Mouse (Mus musculus): ENCODE data around the gene Bap1. TPM values are rescaled to one million over a fixed set of nuclear protein-coding genes. Genes with fewer than 3 reads are reported as not detected.

Bap1 gene
- total and polyA plus RNA-seq, 2 experiments from 2014 or later = 115 to 136 TPM

DNA sequence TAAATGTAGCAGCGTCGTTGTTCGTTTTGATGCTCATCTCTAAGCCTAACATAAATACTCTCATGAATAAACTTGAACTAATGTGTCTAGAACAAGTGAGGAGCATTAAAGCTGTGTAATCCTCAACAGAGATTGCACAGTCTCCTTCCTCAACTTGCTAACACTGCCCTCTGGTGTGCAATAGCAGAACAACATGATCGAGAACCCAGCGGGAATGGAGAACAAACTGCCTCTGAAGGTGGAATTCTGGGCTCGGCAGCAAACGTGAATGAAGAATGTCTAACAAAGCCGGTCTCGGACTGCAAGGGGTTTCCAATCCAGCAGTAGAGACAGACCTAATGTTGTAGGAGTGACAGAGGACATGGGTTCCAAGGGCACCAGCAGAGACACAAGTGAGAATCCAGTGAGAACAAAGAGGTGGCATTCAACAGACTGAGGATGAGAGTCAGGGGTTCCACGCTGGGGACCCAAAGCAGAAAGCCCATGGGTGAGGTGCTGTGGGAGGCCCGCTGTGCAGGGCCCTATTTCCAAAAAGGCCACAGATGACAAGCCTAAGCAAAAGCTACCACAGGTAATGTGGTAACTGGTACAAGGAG lies 17.2 kb upstream of the Bap1 start:
- H3K36me3 ChIP-seq (ENCODE audit: insufficient read depth) = no peaks in the 10 kb centered on the region
- H3K27me3 ChIP-seq (ENCODE audit: insufficient read depth, low read length) = no peaks in the 10 kb centered on the region
- peak; percentile 96 for TF ChIP-seq CTCF (IDR thresholded peaks at IDR 0.05; ENCODE audit: low read depth)
- peak overlapping the region; percentile 37; the same call in 1 of the 2 replicates for H3K9ac ChIP-seq
- DNase-seq = peak; percentile 92
- no peak overlapping the region for H3K4me3 ChIP-seq (ENCODE audit: low read depth, low read length)
- no peaks in the 10 kb centered on the region for H3K9me3 ChIP-seq (ENCODE audit: low read length)
- peaks cover 4% of the 10 kb centered on the region; the same call in 1 of the 2 replicates for H3K4me1 ChIP-seq (ENCODE audit: insufficient read depth)
- WGBS = 22% methylated on average over 11 of the region's 11 CpGs
- peak; percentile 92 for ATAC-seq
- H3K27ac ChIP-seq (ENCODE audit: low read depth, low read length) = 0 out of 2 replicates have a peak overlapping the region, but pooled peaks have one; percentile 30
- H3K4me2 ChIP-seq (ENCODE audit: low read depth) = peak overlapping the region; percentile 23; the same call in 1 of the 2 replicates

DNA sequence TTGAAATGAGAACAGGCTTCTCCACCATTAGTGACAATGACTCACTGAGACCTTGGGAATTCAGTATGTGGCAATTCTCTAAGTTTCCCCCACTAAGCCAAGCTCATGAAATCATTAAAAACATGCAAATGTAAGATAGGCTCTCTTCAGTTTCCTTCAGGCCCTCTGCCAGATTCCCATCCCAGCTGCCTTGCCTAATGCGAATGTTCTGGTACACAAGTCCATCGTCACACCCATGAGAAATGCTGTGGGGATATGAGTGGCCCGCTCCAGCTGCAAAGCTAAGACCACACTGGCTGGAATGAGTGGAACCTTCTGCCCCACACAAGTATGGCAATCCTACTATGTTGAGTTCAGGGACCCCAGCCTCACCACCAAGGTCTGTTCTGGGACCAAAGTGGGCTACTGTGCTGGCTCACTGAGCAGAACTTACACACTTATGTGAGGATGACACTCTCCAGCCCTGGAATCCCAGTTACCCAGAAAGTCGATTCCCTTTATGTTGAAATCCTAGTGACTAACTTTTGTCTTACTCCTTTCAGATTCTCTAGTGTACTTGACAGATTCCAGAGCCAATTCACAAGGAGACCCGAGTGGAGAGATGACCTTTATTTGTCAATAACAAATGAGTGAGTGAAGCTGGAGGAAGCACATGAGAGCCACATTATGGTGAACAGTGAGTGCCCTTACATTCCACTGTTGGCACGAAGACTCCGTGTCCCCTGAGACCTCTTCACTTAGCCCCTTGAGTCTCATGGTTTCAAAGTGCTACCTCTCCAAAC lies 14.0 kb upstream of the Bap1 start:
- DNase-seq = no peak
- 82% methylated on average over 7 of the region's 7 CpGs for WGBS
- H3K4me2 ChIP-seq (ENCODE audit: low read depth) = no peak overlapping the region

DNA sequence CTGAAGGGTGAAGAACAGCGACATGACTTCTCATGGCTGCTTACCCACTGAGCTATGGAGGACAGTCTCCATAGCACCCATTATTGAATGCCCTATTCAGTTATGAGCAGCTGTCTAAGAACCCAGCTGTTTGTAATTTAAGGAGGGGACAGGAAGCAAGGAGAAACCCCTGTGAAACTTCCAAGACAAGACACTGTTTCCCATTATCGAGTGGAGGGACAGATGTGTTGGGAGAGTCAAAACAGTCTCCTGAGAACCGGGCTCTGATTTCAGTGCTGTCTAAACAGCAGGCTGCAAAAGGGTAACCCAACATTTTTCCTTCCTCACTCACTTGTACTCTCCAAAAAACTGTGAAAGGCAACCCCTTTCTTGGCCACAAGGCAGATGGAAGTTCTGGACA lies 10.7 kb upstream of the Bap1 start:
- Histone ChIP-seq H3K27me3 (ENCODE audit: insufficient read depth, low read length) (no peaks in the 10 kb centered on the region), H3K9me3 (ENCODE audit: low read length) (no peaks in the 10 kb centered on the region)
- WGBS = 89% methylated on average over 3 of the region's 3 CpGs

More for the DNA sequence above, 14.0 kb upstream of the Bap1 start:
- ATAC-seq = no peak
- Histone ChIP-seq H3K36me3 (ENCODE audit: insufficient read depth) (no peaks in the 10 kb centered on the region), H3K4me1 (ENCODE audit: insufficient read depth) (peaks cover 4% of the 10 kb centered on the region; the same call in 1 of the 2 replicates), H3K4me3 (ENCODE audit: low read depth, low read length) (no peak overlapping the region), H3K9ac (no peak overlapping the region), H3K27ac (ENCODE audit: low read depth, low read length) (no peak overlapping the region), H3K27me3 (ENCODE audit: insufficient read depth, low read length) (no peaks in the 10 kb centered on the region), H3K9me3 (ENCODE audit: low read length) (no peaks in the 10 kb centered on the region)
- TF ChIP-seq CTCF (IDR thresholded peaks at IDR 0.05; ENCODE audit: low read depth) = no peak

DNA sequence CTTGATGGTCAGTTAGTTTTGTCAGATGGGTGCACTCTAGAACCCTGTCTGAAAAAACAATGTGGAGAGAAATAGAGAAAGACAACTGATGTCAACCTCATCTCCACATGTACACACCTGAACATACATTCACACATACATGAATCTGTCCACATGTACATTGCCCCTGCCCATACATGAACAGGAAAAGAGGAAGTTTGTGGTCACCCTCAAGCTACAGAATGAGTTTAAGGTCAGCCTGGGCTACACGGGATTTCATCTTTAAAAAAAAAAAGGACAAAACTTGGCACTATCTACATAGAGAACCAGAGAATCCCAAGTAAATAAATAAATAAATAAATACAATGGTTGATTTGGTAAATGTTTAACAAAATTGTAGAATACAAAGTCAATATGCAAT lies 6.5 kb upstream of the Bap1 start:
- Histone ChIP-seq H3K4me2 (ENCODE audit: low read depth) (no peak overlapping the region), H3K9me3 (ENCODE audit: low read length) (no peaks in the 10 kb centered on the region), H3K27ac (ENCODE audit: low read depth, low read length) (no peak overlapping the region), H3K27me3 (ENCODE audit: insufficient read depth, low read length) (no peaks in the 10 kb centered on the region), H3K9ac (no peak overlapping the region), H3K36me3 (ENCODE audit: insufficient read depth) (no peaks in the 10 kb centered on the region), H3K4me3 (ENCODE audit: low read depth, low read length) (no peak overlapping the region), H3K4me1 (ENCODE audit: insufficient read depth) (no peaks in the 10 kb centered on the region)
- 70% methylated on average over 1 of the region's 1 CpGs for WGBS
- no peak for ATAC-seq
- DNase-seq = no peak
- no peak for TF ChIP-seq CTCF (IDR thresholded peaks at IDR 0.05; ENCODE audit: low read depth)

More for the DNA sequence above, 10.7 kb upstream of the Bap1 start:
- DNase-seq = no peak
- Histone ChIP-seq H3K4me2 (ENCODE audit: low read depth) (no peak overlapping the region), H3K4me1 (ENCODE audit: insufficient read depth) (no peaks in the 10 kb centered on the region), H3K27ac (ENCODE audit: low read depth, low read length) (no peak overlapping the region), H3K36me3 (ENCODE audit: insufficient read depth) (no peaks in the 10 kb centered on the region), H3K4me3 (ENCODE audit: low read depth, low read length) (no peak overlapping the region), H3K9ac (no peak overlapping the region)
- ATAC-seq = no peak
- TF ChIP-seq CTCF (IDR thresholded peaks at IDR 0.05; ENCODE audit: low read depth) = no peak

DNA sequence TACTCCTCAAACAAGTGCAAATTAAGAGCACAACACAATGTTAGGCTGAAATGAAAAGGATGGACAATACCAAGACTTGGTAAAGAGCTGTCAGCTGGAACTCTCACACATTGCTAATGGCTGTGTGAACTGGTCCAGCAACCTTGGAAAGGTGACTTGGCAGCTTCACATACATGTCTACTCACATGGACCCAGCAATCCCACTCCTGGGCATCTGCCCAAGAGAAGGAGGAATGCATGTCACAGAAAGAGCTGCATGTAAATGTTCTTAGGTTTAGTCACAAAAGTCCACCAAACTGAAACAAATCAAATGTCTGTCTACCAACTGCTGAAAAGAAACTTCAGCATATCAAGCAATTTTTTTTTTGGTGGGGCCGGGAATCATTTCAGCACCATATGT lies 5.3 kb upstream of the Bap1 start:
- Histone ChIP-seq H3K4me3 (ENCODE audit: low read depth, low read length) (no peak overlapping the region), H3K4me1 (ENCODE audit: insufficient read depth) (no peaks in the 10 kb centered on the region), H3K9ac (no peak overlapping the region), H3K4me2 (ENCODE audit: low read depth) (no peak overlapping the region), H3K36me3 (ENCODE audit: insufficient read depth) (no peaks in the 10 kb centered on the region), H3K27ac (ENCODE audit: low read depth, low read length) (no peak overlapping the region), H3K9me3 (ENCODE audit: low read length) (no peaks in the 10 kb centered on the region), H3K27me3 (ENCODE audit: insufficient read depth, low read length) (no peaks in the 10 kb centered on the region)
- WGBS = 74% methylated on average over 1 of the region's 1 CpGs
- TF ChIP-seq CTCF (IDR thresholded peaks at IDR 0.05; ENCODE audit: low read depth) = no peak
- ATAC-seq (no peak), DNase-seq (no peak)

DNA sequence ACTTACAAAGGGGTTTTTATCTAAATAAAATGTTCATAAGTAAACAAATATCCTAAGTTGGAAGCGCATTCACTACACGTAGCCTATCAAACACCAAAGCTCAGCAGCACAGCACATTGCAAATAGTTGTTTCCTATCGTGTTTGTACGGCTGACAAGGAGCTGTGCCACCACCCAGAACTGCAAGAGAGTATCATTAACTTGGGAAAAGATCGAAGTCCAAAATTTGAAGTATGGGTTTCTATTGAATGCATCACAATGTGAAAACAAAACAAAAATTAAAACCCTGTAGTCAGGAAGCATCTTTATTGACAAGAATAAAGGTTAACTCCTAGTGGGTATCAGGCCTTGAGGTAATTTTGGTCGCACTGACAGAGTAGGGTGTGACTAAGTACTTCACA lies 2.9 kb upstream of the Bap1 start:
- DNase-seq (no peak), ATAC-seq (no peak)
- Histone ChIP-seq H3K4me2 (ENCODE audit: low read depth) (no peak overlapping the region), H3K27ac (ENCODE audit: low read depth, low read length) (no peak overlapping the region), H3K9me3 (ENCODE audit: low read length) (no peaks in the 10 kb centered on the region), H3K4me3 (ENCODE audit: low read depth, low read length) (no peak overlapping the region), H3K4me1 (ENCODE audit: insufficient read depth) (no peaks in the 10 kb centered on the region), H3K27me3 (ENCODE audit: insufficient read depth, low read length) (no peaks in the 10 kb centered on the region), H3K36me3 (ENCODE audit: insufficient read depth) (peaks cover 2% of the 10 kb centered on the region; the same call in 1 of the 2 replicates), H3K9ac (no peak overlapping the region)
- no peak for TF ChIP-seq CTCF (IDR thresholded peaks at IDR 0.05; ENCODE audit: low read depth)
- 92% methylated on average over 6 of the region's 6 CpGs for WGBS
